Mouse (Mus musculus) cerebellum, adult 11 months (tissue): ENCODE results near the gene Rnf121.

ENCODE experiments used
- DNase-seq: peaks from one replicate; pipeline ENCODE4 v3.0.0; 2022

The Rnf121 gene

DNA sequence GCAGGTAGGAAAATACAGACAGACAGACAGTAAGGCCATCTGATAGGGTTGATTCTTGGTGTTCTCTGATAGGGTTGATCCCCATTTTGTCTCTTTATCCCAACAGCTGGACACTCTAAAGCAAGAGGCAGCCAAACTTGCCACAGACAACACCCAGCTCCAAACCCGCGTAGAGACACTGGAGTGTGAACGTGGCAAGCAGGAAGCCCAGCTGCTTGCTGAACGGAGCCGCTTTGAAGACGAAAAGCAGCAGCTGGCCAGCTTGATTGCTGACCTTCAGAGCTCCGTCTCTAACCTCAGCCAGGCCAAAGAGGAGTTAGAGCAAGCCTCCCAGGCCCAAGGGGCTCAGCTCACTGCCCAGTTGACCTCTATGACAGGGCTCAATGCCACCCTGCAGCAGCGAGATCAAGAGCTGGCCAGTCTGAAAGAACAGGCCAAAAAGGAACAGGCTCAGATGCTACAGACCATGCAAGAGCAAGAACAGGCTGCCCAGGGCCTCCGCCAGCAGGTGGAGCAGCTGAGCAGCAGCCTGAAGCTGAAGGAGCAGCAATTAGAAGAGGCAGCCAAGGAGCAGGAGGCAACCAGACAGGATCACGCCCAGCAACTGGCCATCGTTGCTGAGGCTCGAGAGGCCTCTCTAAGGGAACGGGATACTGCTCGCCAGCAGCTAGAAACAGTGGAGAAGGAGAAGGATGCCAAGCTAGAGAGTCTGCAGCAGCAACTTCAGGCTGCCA lies 66.9 kb downstream of the Rnf121 start:
- peak; percentile 88 for DNase-seq

DNA sequence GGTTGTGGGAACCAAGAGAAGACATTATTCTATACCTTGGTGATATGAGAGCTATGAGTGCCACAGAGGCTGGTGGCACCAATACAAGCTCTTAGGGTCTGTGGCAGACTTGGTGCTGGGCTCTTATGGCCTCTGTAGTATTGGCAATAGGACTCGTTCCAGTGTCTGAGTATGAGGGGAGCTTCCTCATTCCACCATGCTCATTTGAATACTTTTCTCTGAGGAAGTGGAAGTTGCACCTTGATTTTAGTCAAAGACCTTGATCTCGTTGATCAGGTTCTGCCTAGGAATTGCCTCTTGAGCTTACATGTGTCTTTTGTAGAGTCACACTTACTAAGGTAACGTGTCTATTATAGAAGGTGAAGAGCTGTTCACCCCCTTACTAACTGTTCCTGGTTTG lies 71.0 kb downstream of the Rnf121 start:
- no peak for DNase-seq

DNA sequence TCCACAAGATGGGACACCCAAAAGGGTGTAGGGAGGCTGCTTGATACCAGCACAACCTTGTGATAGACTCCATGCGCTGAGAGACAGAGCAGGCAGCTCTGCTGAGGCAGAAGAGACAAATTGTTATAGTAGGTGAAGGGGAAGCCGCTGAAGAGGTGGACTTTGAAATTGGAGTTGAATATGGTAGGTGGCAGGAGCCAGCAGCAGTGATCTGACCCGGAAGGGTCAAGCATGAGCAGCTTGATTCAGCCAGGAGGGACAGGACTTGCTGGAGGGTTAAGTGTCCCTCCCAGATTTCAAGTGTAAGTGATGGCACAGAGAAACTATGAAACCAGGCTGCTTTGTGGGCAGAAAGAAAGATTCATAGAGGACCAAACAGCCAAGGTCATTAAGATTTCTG lies 80.2 kb downstream of the Rnf121 start:
- no peak for DNase-seq

- DNase-seq = no peak
Observed at GRCm38 (mm10) chr7:101982735-101983134, 82.5 kb downstream of the Rnf121 start.

GRCm38 (mm10) chr7:101974505-101974904 lies 90.8 kb downstream of the Rnf121 start:
- no peak for DNase-seq

DNA sequence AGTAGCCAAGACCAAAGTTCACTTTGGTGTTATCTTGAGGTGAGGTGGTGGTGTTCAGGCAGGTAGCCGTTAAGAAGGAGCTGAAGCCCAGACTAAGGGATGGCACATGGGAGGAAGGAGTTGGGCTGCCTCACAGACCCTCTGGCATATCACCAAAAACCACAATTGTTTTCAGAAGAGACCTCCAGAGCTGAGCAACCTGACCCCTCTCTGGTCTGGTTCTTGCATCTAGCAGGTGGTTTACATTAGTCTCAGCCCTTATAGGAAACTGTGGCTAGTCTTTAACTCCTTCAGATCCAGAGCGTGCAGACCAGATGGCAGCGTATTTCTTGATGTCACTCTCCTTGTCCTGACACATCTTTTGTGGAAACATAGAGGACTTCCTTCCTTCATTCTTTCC lies 91.5 kb downstream of the Rnf121 start:
- DNase-seq = no peak

GRCm38 (mm10) chr7:101971721-101972120 lies 93.5 kb downstream of the Rnf121 start:
- no peak for DNase-seq

GRCm38 (mm10) chr7:101970821-101971461 lies 94.3 kb downstream of the Rnf121 start:
- peak; percentile 77 for DNase-seq

DNA sequence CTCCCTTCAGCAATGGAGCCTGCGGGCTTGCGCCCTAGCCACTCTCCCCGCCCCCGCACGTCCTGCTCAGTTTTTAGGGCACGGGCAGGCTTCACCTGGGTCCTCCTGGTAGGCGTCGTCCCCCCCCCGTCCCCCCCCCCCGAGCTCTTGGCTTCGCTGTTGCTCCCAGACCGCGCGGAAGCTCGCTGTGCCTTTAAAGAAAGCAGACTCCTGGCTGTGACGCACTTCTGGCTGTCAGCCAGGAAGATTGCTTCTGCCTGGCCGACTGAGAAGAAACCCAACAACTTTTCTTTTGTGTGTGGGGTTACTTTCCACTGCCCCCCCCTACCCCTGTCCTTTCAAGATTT lies 94.9 kb downstream of the Rnf121 start:
- no peak for DNase-seq

GRCm38 (mm10) chr7:101969694-101970428 lies 95.4 kb downstream of the Rnf121 start:
- peak; percentile 85 for DNase-seq
